Mouse (Mus musculus): ENCODE results near the gene Epx.
A peak's percentile ranks its signal among the peaks of the same experiment; 100 is the strongest.

Gene Epx

GRCm38 (mm10) chr11:87875436-87875835 is at the start of gene Epx:
Epx (minus strand) TSS chr11:87875536.
- no peak for DNase-seq (ENCODE audit: low read depth)

GRCm38 (mm10) chr11:87920966-87921365 is 45.6 kb upstream of the Epx start, which contains the start of gene Olfr464:
Olfr464 (minus strand) TSS chr11:87920967.
- peak; percentile 68 for DNase-seq (ENCODE audit: low read depth)

- no peak for DNase-seq (ENCODE audit: low read depth)
Observed at GRCm38 (mm10) chr11:87920301-87920700, 45.0 kb upstream of the Epx start.

GRCm38 (mm10) chr11:87916005-87916404 is 40.7 kb upstream of the Epx start:
- DNase-seq (ENCODE audit: low read depth): no peak

- no peak for DNase-seq (ENCODE audit: low read depth)
Observed at GRCm38 (mm10) chr11:87904331-87904730, 29.0 kb upstream of the Epx start.

- no peak for DNase-seq (ENCODE audit: low read depth)
Observed at GRCm38 (mm10) chr11:87897287-87897686, 22.0 kb upstream of the Epx start, which contains the start of gene Olfr463. Olfr463 (minus strand) TSS chr11:87897387.

GRCm38 (mm10) chr11:87892168-87892567 is 16.8 kb upstream of the Epx start, which contains the start of gene Olfr462:
Olfr462 (minus strand) TSS chr11:87892268.
- no peak for DNase-seq (ENCODE audit: low read depth)

- DNase-seq (ENCODE audit: low read depth): no peak
Observed at GRCm38 (mm10) chr11:87884856-87885255, 9.5 kb upstream of the Epx start.

- DNase-seq (ENCODE audit: low read depth): no peak
Observed at GRCm38 (mm10) chr11:87883493-87883892, 8.2 kb upstream of the Epx start.

- no peak for DNase-seq (ENCODE audit: low read depth)
Observed at GRCm38 (mm10) chr11:87881714-87882113, 6.4 kb upstream of the Epx start.

- DNase-seq (ENCODE audit: low read depth): no peak
Observed at GRCm38 (mm10) chr11:87879826-87880225, 4.5 kb upstream of the Epx start.

- no peak for DNase-seq (ENCODE audit: low read depth)
Observed at GRCm38 (mm10) chr11:87871766-87872165, 3.6 kb downstream of the Epx start.

GRCm38 (mm10) chr11:87870096-87870495 is 5.2 kb downstream of the Epx start:
- no peak for DNase-seq (ENCODE audit: low read depth)

GRCm38 (mm10) chr11:87866891-87867290 is 8.4 kb downstream of the Epx start:
- DNase-seq (ENCODE audit: low read depth): peak; percentile 6

GRCm38 (mm10) chr11:87862805-87863204 is 12.5 kb downstream of the Epx start:
- DNase-seq (ENCODE audit: low read depth): no peak

- no peak for DNase-seq (ENCODE audit: low read depth)
Observed at GRCm38 (mm10) chr11:87860426-87860825, 14.9 kb downstream of the Epx start.

GRCm38 (mm10) chr11:87859273-87859672 is 16.1 kb downstream of the Epx start:
- no peak for DNase-seq (ENCODE audit: low read depth)

- DNase-seq (ENCODE audit: low read depth): no peak
Observed at GRCm38 (mm10) chr11:87854550-87854949, 20.8 kb downstream of the Epx start.

- no peak for DNase-seq (ENCODE audit: low read depth)
Observed at GRCm38 (mm10) chr11:87853597-87853954, 21.8 kb downstream of the Epx start.

- peak; percentile 86 for DNase-seq (ENCODE audit: low read depth)
Observed at GRCm38 (mm10) chr11:87852690-87853596, 22.4 kb downstream of the Epx start, which contains the start of gene Mks1. Mks1 (plus strand) TSS chr11:87853215.

GRCm38 (mm10) chr11:87847884-87848283 is 27.5 kb downstream of the Epx start:
- DNase-seq (ENCODE audit: low read depth): no peak

- DNase-seq (ENCODE audit: low read depth): no peak
Observed at GRCm38 (mm10) chr11:87846968-87847600, 28.3 kb downstream of the Epx start.

GRCm38 (mm10) chr11:87841436-87841835 is 33.9 kb downstream of the Epx start:
- DNase-seq (ENCODE audit: low read depth): no peak
